Mouse (Mus musculus) left cerebral cortex, postnatal 10 days (tissue): ENCODE results near the gene Klk1b8. TPM values are rescaled to one million over a fixed set of nuclear protein-coding genes. Genes with fewer than 3 reads are reported as not detected.
"Not testable (repeated sequence)": the region's sequence is repeated elsewhere in the genome, so short reads cannot be mapped to it uniquely, and the experiment has no call there.

Experiments
- DNase-seq, 2 experiments: peaks; one replicate each; pipeline ENCODE4 v3.0.0; 2021 to 2022; ENCODE audit warnings: low spot score in 2 of 2, mixed read lengths in 1 of 2; ENCODE audit errors: extremely low spot score in 1 of 2
- intact Hi-C: fragments of 180-260 bp; cut with DNase I; formaldehyde crosslinking; loops from one replicate; pipeline ENCODE4 v1.15.1; 2025
- total RNA-seq, 2 experiments: library from RNA; stranded (reverse); gene quantifications; 2 replicates each; pipeline ENCODE4 v1.2.3; 2021

Gene Klk1b8
- total RNA-seq: not detected

- intact Hi-C loops: no loop called here
- no peak for DNase-seq
Observed at GRCm38 (mm10) chr7:43950364-43950763, at the start of gene Klk1b8. Gene Klk1b8, plus strand, starts transcription at chr7:43950664.

DNA sequence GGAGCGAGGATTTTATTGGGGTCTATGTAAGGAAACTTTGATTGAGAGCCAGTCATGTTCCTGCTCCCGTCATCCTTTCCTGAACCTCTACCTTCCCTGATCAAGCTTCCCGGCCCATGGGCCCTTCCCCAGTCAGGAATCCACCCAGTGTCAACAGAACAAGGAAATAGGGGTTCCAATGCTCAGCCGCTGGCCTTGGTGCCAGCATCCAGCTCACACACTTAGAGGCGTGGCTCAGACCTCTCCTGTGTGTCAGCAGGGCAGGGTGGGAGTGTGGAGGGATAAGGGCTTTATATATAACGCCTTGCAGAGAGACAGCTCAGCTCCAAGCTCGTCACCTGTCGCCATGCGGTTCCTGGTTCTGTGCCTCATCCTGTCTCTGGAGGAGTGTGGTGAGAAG is 35.6 kb upstream of the Klk1b8 start:
- DNase-seq: peak in 1 of 2 experiments; percentile 5
- intact Hi-C loops: no loop called here

DNA sequence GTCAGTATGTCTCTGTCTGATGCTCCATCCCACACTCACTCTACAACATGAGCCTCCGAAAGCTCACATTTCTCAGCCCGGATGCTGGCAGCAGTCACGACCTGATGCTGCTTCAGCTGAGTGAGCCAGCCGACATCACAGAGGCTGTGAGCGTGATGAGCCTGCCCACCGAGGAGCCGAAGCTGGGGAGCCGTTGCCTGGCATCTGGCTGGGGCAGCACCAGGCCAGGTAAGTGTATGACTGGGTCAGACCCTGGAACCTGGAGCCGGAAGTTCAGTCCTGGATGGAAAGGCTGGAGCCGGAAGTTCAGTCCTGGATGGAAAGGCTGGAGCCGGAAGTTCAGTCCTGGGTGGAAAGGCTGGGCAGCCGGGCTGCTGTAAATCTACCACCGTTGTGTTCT is 32.0 kb upstream of the Klk1b8 start:
- intact Hi-C loops: no loop called here
- DNase-seq: no peak

DNA sequence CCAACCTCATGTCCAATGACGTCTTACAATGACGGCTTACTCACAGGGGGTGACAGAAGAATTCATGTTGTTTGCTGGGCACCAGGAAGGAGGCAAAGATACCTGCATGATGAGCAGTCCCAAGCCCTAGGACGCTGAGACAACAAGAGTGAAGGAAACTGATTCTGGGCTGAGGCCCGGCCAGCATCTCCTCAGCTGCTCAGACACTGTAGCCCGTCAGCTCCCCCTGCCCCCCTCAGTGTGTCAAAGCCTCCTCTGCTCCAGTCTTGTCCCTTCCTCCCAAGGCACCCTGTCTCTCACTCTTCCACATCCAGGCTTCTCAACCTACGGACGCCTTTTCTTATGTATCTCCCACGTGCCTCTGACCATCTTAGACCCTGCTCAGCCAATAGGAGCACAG is 31.6 kb upstream of the Klk1b8 start:
- no peak for DNase-seq
- intact Hi-C loops: no loop called here

DNA sequence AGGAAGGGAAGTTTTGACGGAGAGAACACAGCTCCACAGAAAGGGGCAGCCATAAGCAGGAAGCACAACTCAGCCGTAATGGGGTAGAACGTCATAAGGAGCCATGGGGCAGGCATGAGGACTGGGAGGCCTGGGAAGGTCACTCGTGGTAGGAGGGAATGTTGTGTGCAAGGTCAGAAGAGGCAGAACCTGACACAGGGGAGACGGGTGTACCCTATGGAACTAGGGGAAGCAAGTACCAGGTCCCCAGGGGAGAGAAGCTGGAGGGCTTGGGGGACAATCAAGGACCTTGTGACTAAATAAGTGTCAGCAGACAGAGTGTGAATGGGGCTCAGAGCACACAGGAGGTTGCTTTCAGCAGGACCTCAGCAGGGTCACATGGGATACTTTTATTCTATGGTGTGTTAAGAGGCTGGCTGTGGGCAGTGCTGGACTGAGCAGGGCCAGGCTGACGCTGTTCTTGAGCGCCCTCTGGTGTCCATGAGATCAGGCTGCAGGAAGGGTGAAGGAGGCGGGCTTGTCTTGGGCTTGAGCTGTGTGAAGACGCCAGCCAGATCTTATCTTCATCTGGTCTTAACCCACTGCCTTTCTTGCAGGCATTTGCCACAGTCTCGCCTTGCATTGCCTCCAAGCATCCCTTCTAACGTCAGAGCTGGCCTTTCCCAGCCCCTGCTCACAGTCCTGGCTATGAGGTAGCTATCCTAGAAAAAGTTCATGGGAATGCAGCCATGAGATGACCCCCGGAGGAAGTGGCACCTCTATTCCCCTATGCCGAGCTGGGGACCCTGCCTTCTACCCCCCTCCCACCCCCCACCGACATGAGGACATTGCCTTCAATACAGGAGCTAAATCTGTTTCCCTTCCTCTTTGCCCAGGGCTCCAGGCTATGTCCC is 30.7 kb upstream of the Klk1b8 start:
- DNase-seq: peak; percentile 50 to 76
- intact Hi-C loops: no loop called here

- intact Hi-C loops: no loop called here
- DNase-seq: no peak
Observed at GRCm38 (mm10) chr7:43920582-43920981, 29.9 kb upstream of the Klk1b8 start.

DNA sequence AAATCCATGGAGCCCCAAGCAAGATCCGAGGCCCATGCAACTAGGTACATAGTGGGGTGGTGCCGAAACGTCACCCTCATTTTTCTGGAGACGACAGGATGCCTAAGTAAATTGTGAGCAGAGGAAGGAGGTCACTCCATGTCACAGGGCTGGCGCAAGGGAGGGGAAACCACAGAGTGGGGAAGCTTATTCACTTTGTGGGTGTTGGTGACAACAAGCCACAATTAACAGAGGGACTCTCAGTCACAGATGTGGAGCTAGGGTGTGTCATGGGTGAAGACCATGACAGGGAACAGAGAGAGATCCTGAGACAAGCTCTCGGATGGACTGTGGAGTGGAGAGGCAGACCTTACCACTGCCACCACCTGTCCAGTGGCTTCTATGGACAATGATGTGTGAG is 29.4 kb upstream of the Klk1b8 start:
- intact Hi-C loops: no loop called here
- DNase-seq: no peak

DNA sequence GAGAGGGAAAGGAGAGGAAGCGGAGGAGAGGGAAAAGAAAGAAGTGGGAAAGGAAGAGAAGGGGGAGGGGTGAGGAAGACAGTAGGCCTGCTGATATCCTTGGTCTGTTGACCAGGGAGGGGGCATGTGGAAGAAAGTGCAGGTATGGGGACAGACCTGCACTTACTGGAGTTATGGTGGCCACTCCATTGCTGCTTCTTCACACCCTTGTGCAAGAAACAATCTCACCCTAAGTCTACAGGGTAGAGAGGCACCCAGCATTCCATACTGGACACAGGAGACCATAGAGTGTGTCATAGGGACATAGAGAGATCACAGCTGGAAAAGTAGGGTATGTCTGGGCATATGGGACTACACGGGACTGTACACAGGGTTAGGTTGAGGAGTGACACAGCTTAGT is 28.5 kb upstream of the Klk1b8 start:
- no peak for DNase-seq
- intact Hi-C loops: no loop called here

- no peak for DNase-seq
- intact Hi-C loops: no loop called here
Observed at GRCm38 (mm10) chr7:43925985-43926384, 24.5 kb upstream of the Klk1b8 start.

DNA sequence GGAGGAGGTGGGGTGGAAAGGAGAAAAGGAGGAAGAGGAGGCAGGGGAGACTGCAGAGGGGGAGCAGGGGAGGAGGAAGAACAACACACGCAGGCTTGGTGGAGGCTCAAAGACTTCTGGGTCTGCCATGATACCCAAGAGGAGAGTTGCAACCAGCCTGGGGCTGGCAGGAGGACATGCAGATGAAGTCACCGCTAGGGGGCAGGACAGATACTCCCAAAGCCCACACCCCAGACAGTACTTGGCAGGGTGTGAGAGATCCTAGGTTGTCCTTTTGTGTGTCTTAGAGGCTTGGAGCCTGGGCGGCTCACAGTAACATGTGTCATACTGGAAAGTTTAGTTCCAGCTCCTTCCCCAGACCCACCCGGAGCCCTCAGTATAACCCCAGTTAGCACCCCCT is 21.9 kb upstream of the Klk1b8 start:
- no peak for DNase-seq
- intact Hi-C loops: no loop called here

DNA sequence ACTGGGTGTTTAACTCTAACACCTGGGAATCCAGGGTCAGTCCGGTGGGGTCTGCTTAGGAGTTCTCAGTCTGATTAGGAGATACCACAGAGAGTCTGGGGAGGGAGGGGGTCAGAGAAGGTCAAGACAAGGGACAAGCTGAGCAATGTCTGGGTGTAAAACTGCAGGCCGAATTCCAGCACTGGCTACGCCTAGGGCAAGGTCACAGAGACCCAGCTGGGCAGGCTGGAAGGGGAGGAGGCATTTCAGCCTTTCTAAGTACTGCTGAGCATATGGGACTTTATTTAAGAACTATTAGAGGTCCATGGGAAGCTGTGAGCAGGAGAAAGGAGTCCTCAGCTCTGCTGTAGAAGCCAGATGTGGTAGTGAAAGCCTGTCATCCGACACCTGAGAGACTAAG is 18.1 kb upstream of the Klk1b8 start:
- intact Hi-C loops: no loop called here

GRCm38 (mm10) chr7:43933440-43933839 is 17.0 kb upstream of the Klk1b8 start, which contains the start of gene Klk15:
Gene Klk15, plus strand, starts transcription at chr7:43933740.
- no peak for DNase-seq
- intact Hi-C loops: no loop called here

More for the DNA sequence above, 18.1 kb upstream of the Klk1b8 start:
- no peak for DNase-seq

- intact Hi-C loops: no loop called here
Observed at GRCm38 (mm10) chr7:43934747-43935146, 15.7 kb upstream of the Klk1b8 start.

GRCm38 (mm10) chr7:43936551-43936950 is 13.9 kb upstream of the Klk1b8 start:
- intact Hi-C loops: no loop called here
- DNase-seq: no peak

More at GRCm38 (mm10) chr7:43934747-43935146, 15.7 kb upstream of the Klk1b8 start:
- no peak for DNase-seq

GRCm38 (mm10) chr7:43942293-43942692 is 8.2 kb upstream of the Klk1b8 start:
- intact Hi-C loops, DNase-seq: not testable (repeated sequence)

GRCm38 (mm10) chr7:43944727-43945264 is 5.7 kb upstream of the Klk1b8 start:
- DNase-seq: no peak
- intact Hi-C loops: no loop called here

DNA sequence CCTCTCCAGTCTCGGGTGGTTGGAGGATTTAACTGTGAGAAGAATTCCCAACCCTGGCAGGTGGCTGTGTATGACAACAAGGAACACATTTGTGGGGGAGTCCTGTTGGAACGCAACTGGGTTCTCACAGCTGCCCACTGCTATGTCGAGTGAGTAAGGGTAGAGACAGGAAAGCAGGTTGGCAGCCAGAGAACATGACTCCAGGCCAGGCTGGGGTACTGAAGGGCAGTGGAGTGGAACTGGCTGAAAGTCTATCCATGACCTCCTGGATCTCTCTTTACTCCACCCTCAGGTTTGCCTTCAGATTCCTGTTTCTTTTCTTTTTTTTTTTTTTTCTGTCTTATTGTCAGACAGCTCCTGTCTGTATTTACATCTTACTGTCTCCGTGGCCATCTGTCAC is 2.2 kb downstream of the Klk1b8 start:
- intact Hi-C loops: no loop called here

DNA sequence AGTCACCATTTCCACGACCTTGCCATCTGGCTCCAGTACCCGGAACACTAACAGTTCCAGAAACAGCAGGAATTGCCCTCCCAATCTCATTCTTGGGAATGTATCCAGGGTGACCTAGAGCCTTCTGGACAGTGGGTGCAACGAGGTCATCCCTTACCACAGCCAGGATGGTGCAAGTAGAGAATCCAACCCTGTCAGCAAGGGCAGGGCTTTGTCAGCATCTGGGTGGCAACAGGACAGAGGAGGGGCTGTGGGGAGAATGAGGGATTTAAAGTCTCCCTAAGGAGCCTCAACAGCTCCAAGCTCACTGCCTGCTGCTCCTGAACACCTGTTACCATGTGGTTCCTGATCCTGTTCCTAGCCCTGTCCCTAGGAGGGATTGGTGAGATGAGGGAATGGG is 16.0 kb downstream of the Klk1b8 start, which contains the start of gene Klk1b1:
TSS of gene Klk1b1 (plus strand) at position 301 of the 400 bp plus-strand sequence.
- DNase-seq: no peak

More for the DNA sequence above, 2.2 kb downstream of the Klk1b8 start:
- peak in 1 of 2 experiments; percentile 3 for DNase-seq

GRCm38 (mm10) chr7:43967058-43967457 is 16.6 kb downstream of the Klk1b8 start:
- intact Hi-C loops: no loop called here

More for the DNA sequence above, 16.0 kb downstream of the Klk1b8 start, which contains the start of gene Klk1b1:
- intact Hi-C loops: no loop called here

DNA sequence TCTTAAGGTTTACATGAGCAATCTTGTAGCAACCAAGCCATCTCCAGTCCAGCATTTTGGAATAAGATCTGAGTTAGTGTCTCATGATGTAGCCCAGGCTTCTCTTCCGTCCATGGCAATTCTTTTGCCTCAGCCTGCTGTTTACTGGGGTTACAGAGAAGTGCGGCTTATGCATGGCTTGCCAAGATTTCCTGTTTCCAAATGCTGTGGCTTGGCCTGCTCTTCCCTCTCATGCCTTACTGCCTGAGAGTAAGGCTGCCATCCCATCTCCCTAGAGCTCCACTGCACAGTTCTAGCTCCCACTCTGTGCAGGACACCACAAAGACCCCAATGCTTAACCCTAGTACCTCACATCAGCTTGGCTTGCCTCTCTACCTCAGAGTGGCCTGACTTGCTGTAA is 17.1 kb downstream of the Klk1b8 start:
- no peak for DNase-seq
- intact Hi-C loops: no loop called here

More at GRCm38 (mm10) chr7:43967058-43967457, 16.6 kb downstream of the Klk1b8 start:
- no peak for DNase-seq
